Mouse (Mus musculus): Measurements from ENCODE around the gene Mfsd4b3.
"Not testable (repeated sequence)": the region's sequence is repeated elsewhere in the genome, so short reads cannot be mapped to it uniquely, and the experiment has no call there.

Mfsd4b3 gene

GRCm38 (mm10) chr10:39959761-39960440, at the start of gene Mfsd4b3:
Gene Mfsd4b3 (minus strand): TSS chr10:39960153.
- CTCF ChIA-PET = interaction anchor here (0.9 kb wide), 1 partner anchor 93 kb away, joined by 3 read pairs; no protein-coding TSS in a partner anchor

- CTCF ChIA-PET = interaction anchor here (0.5 kb wide), 1 partner anchor 202 kb away, joined by 7 read pairs; no protein-coding TSS in a partner anchor
Observed at GRCm38 (mm10) chr10:40009591-40009990, 49.6 kb upstream of the Mfsd4b3 start.

- CTCF ChIA-PET = not testable (repeated sequence)
Observed at GRCm38 (mm10) chr10:40008847-40009246, 48.9 kb upstream of the Mfsd4b3 start.

GRCm38 (mm10) chr10:40007953-40008352, 48.0 kb upstream of the Mfsd4b3 start:
- CTCF ChIA-PET = no interaction called here

GRCm38 (mm10) chr10:40006963-40007362, 47.0 kb upstream of the Mfsd4b3 start:
- CTCF ChIA-PET = no interaction called here

- CTCF ChIA-PET = no interaction called here
Observed at GRCm38 (mm10) chr10:40000746-40001145, 40.8 kb upstream of the Mfsd4b3 start.

GRCm38 (mm10) chr10:39991155-39991554, 31.2 kb upstream of the Mfsd4b3 start:
- CTCF ChIA-PET = no interaction called here

GRCm38 (mm10) chr10:39986466-39986865, 26.5 kb upstream of the Mfsd4b3 start, which contains the start of gene Mfsd4b5:
Gene Mfsd4b5 (minus strand): TSS chr10:39986646.
- CTCF ChIA-PET = no interaction called here

- CTCF ChIA-PET = no interaction called here
Observed at GRCm38 (mm10) chr10:39982604-39983003, 22.7 kb upstream of the Mfsd4b3 start.

GRCm38 (mm10) chr10:39978231-39978630, 18.3 kb upstream of the Mfsd4b3 start:
- CTCF ChIA-PET = no interaction called here

GRCm38 (mm10) chr10:39977346-39977745, 17.4 kb upstream of the Mfsd4b3 start:
- CTCF ChIA-PET = no interaction called here

- CTCF ChIA-PET = no interaction called here
Observed at GRCm38 (mm10) chr10:39975771-39976170, 15.8 kb upstream of the Mfsd4b3 start.

GRCm38 (mm10) chr10:39974982-39975381, 15.0 kb upstream of the Mfsd4b3 start:
- CTCF ChIA-PET = no interaction called here

GRCm38 (mm10) chr10:39967512-39967911, 7.6 kb upstream of the Mfsd4b3 start:
- CTCF ChIA-PET = no interaction called here

GRCm38 (mm10) chr10:39961906-39962305, 2.0 kb upstream of the Mfsd4b3 start:
- CTCF ChIA-PET = no interaction called here

GRCm38 (mm10) chr10:39960441-39960822, 479 bp upstream of the Mfsd4b3 start:
- CTCF ChIA-PET = interaction anchor here (0.9 kb wide), 1 partner anchor 93 kb away, joined by 3 read pairs; no protein-coding TSS in a partner anchor

GRCm38 (mm10) chr10:39958266-39958665, 1.7 kb downstream of the Mfsd4b3 start:
- CTCF ChIA-PET = no interaction called here

GRCm38 (mm10) chr10:39956340-39956878, 3.5 kb downstream of the Mfsd4b3 start:
- CTCF ChIA-PET = no interaction called here

GRCm38 (mm10) chr10:39955163-39955562, 4.8 kb downstream of the Mfsd4b3 start:
- CTCF ChIA-PET = no interaction called here

GRCm38 (mm10) chr10:39949377-39949954, 10.5 kb downstream of the Mfsd4b3 start:
- CTCF ChIA-PET = no interaction called here

- CTCF ChIA-PET = not testable (repeated sequence)
Observed at GRCm38 (mm10) chr10:39947195-39947594, 12.8 kb downstream of the Mfsd4b3 start.

- CTCF ChIA-PET = no interaction called here
Observed at GRCm38 (mm10) chr10:39936553-39936952, 23.4 kb downstream of the Mfsd4b3 start.

- CTCF ChIA-PET = no interaction called here
Observed at GRCm38 (mm10) chr10:39926616-39927139, 33.3 kb downstream of the Mfsd4b3 start, which contains the start of gene Mfsd4b2. Gene Mfsd4b2 (minus strand): TSS chr10:39926923.
